Mouse (Mus musculus) adrenal gland, postnatal 10 days (tissue): ENCODE data around the gene Retreg3. TPM values are rescaled to one million over a fixed set of nuclear protein-coding genes. Genes with fewer than 3 reads are reported as not detected.
"Not testable (repeated sequence)": the region's sequence is repeated elsewhere in the genome, so short reads cannot be mapped to it uniquely, and the experiment has no call there.

Experiments used
- DNase-seq: peaks from one replicate; pipeline ENCODE4 v3.0.0; 2021; ENCODE audit warnings: mixed read lengths
- long read RNA-seq, 2 experiments: library from polyadenylated mRNA; stranded (forward); transcript quantifications; one replicate each; pipeline ENCODE4 v2.0.0; 2021
- total RNA-seq, 2 experiments: library from RNA; stranded (reverse); gene quantifications; 2 replicates each; pipeline ENCODE4 v1.2.3; 2021

Gene Retreg3
- 10 to 100 TPM; 50.8 to 53.2 TPM for total RNA-seq
- long read RNA-seq, experiment 1, transcript Retreg3-201 (9 exons, 3,165 nt): major isoform, 41 of 49 reads
- long read RNA-seq, experiment 1, partial matches to known transcripts: 1 of 49 reads
- long read RNA-seq, experiment 1, other reads (novel, unspliced or antisense): 5 of 49 reads
- long read RNA-seq, experiment 2, transcript Retreg3-201 (9 exons, 3,165 nt): major isoform, 8 of 11 reads
- long read RNA-seq, experiment 2, partial matches to known transcripts: 2 of 11 reads
- long read RNA-seq, experiment 2, other reads (novel, unspliced or antisense): 1 of 11 reads

- peak; percentile 99 for DNase-seq
These were observed at the start of gene Retreg3, which contains the start of gene Tubg1 for GRCm38 (mm10) chr11:101119761-101120544. Gene Retreg3, minus strand, starts transcription at chr11:101119893. Gene Tubg1, plus strand, starts transcription at chr11:101119938.

GRCm38 (mm10) chr11:101168301-101168980, 48.7 kb upstream of the Retreg3 start:
- peak; percentile 72 for DNase-seq

GRCm38 (mm10) chr11:101167963-101168300, 48.2 kb upstream of the Retreg3 start:
- DNase-seq: no peak

DNA sequence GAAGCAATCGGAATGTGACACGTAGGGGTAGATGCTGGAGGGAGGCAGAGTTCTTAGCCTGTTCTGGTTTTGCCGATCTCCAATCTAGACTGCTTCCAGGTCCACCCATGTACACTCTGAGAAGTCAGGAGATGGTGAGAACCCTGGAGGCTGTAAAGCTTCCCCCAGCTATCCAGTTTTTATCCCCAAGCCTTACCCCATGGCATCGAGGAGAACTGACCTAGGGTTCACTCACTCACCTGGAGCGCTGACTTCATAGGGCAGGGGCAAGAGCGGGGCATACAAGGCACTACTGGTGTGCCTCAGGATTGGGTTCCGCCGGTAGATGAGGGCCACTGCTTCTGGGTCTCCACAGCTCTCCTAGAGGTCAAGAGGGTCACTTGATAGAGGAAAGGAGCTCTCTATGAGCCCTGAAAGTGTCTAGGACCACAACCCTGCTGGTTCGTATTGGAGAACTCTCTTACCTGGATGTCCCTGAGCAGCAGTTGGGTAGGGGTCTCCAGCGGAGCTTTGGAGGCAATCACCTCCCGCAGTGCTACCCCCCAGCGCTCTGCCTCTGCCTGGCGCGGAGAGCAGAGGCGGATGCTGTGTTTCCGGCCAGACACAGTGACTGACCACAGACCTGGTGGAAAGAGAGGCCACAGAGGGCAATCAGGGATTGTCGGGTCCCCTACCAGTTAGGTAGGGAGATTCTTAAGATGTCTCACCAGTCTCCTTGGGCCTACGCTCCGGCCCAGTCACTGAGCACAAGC, 47.7 kb upstream of the Retreg3 start:
- no peak for DNase-seq

DNA sequence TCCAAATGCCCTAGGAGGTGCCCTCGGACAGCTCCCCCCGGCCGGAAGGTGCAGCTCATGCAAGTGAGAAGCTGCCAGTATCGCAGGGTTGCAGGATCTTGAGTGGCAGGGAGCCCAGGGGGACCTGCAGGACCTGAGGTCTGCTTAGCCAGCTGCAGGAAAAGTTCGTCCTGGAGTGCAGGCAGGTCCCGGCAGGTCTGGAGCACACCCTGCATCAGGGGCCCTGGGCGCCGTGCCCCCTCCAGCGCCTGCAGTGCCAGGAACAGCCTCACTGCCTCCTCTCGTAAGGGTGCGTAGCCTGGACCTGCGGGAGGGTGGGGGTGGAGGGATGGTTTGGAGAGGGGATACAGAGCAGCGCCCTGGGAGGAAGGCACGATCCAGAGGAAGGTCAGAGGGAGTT, 46.7 kb upstream of the Retreg3 start:
- no peak for DNase-seq

DNA sequence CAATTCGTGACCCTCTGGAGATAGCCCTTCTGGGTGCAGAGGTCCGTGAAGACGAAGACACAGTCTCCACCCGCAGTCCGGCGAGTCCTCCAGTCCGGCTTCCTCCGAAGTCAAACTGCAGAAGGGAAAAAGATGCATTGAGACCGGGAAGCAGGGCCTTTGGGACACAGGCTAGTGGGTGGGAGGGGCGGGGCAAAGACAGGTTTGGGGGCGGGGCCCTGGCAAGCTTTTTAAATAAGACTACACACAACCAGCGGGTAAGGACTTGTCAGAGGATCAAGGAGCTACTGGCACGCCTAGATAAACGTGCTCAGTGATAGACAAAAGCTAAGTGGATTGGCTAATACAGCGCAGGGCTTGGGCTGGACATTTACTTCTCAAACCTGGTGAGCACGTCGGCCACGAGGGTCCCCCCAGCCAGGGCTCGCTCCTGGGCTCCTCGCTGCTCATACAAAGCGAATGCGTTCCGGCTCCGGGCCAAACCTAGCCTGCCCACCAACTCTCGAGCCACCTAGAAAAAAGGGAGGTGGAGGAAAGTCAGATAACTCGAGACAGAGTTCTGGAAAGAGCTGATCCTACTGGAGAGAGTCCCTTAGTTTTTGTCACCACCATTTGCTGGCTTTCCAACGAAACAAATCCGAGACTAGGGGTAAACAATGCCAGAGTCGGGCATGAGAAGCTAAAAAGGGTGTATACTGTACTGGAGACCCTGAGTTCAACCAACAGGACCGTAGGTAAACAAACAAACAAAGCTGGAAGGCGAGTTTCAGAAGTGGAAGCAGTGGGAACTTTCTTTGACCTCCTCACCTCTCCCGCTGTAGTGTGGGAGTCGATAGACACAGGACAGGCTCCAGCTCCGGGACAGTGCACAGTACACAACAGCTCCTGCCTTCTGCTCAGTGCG, 45.2 kb upstream of the Retreg3 start:
- DNase-seq: no peak

DNA sequence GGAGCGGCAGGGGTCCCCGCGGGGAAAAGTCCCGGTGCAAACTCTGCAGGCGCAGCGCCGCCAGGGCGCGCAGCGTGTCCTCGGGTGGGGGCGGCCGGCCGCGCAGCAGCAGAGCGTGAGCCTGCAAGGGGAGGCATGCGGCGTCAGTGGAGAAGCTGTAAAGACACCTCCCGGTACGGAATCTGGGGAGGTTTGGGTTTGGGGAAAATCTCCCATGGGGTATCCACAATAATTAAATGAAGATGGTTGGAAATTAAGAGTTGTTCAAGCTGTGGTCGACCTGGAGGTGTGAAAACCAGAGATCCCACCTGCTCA, 44.6 kb upstream of the Retreg3 start:
- DNase-seq: no peak

- no peak for DNase-seq
These were observed 44.0 kb upstream of the Retreg3 start for GRCm38 (mm10) chr11:101163476-101164350.

- peak; percentile 78 for DNase-seq
These were observed 43.1 kb upstream of the Retreg3 start for GRCm38 (mm10) chr11:101162772-101163171.

DNA sequence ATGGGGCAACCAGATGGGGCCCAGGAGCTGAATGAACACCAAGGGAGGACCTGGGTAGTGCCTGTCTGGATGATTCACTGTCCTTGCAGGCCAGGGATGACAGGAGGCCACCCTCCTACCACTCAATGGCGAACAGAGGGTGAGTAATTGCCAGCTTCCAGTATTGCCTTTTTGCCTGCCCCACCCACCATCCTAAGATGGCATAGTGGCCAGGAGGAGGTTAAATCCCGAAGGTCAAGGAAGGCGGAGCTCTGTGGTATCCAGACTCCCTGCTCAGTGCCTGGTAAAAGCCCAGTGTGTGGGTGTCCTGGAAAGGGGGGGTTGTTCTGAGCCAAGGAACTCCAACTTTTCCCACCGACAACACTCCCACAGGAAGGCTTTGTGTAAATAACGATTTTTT, 42.6 kb upstream of the Retreg3 start:
- DNase-seq: peak; percentile 52

- DNase-seq: no peak
These were observed 41.9 kb upstream of the Retreg3 start for GRCm38 (mm10) chr11:101161551-101161950.

- not testable (repeated sequence) for DNase-seq
These were observed 41.4 kb upstream of the Retreg3 start for GRCm38 (mm10) chr11:101160981-101161505.

DNA sequence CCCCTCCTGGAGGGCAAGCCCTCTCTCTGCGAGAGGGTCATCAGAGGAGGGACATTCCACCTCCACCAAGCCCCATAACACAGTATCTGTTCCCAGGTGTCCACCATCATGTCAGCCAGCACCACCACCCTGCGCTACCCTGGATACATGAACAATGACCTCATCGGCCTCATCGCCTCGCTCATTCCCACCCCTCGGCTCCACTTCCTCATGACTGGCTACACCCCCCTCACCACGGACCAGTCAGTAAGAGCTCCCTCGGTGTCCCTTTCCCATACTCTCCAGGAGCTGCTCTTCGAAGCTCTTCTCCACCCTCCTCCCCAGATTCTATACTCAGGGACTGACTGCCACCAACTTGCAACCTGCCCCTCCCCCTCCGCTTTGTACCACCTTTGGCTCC, 40.5 kb upstream of the Retreg3 start:
- DNase-seq: not testable (repeated sequence)

GRCm38 (mm10) chr11:101155728-101156371, 36.2 kb upstream of the Retreg3 start, which contains the start of gene Tubg2:
Gene Tubg2, plus strand, starts transcription at chr11:101155907.
- DNase-seq: peak; percentile 73

- DNase-seq: no peak
These were observed 35.5 kb upstream of the Retreg3 start for GRCm38 (mm10) chr11:101155151-101155550.

GRCm38 (mm10) chr11:101154648-101155047, 35.0 kb upstream of the Retreg3 start:
- DNase-seq: no peak

DNA sequence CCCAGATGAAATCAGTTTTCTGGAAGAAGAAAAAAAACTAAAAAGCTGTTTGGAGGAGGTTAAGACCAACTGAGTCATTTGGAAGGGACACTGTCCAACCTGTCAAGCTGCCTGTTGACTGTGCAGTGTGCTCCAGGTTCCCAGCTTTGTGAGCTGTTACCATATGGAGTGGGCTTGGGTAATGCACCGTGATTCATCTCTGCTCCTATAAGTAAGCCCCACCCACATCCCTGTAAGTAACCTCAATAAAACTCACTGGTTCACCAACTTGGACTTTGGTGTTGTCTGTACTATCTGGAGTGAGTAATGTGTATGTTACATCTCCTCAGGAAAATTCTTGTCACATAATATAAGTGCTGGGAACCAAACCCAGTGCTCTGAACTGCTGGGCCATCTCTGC, 33.1 kb upstream of the Retreg3 start:
- DNase-seq: no peak

DNA sequence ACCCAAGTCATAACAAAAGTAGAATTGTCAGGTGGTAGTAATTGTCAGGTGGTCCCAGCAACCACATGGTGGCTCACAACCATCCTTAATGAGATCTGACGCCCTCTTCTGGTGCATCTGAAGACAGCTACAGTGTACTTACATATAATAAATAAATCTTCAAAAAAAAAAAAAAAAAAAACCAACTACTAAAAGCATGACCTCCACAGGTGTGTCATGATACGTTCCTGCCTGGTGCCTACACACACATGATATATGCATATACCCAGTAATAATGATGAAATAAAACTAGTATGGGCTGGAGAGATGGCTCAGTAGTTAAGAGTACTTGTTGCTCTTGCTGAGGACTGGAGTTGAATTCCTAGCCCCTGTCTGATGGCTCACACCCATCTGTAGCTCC, 31.4 kb upstream of the Retreg3 start:
- no peak for DNase-seq
